Mouse (Mus musculus) embryonic facial prominence, embryonic 13.5 days (tissue): Measurements from ENCODE around the gene 9330182L06Rik. TPM values are rescaled to one million over a fixed set of nuclear protein-coding genes. Genes with fewer than 3 reads are reported as not detected.

Experiments
- ATAC-seq: fragments of 200-750 bp; cut with Nextera tagmentation; 2 replicates; pipeline ENCODE4 v1.8.0; 2017; ENCODE audit warnings: low read depth; ENCODE audit not compliant: insufficient number of reproducible peaks, insufficient read depth, low FRiP score, low TSS enrichment
- H3K27ac ChIP-seq: fragments of 300-500 bp; sonication (generic); 2 replicates; pipeline ENCODE4 v1.5.1; 2015; ENCODE audit warnings: moderate library complexity, mild to moderate bottlenecking, inconsistent platforms
- H3K27me3 ChIP-seq: fragments of 300-500 bp; sonication (generic); 2 replicates; pipeline ENCODE4 v1.6.1; 2015; ENCODE audit warnings: mild to moderate bottlenecking, inconsistent platforms
- H3K36me3 ChIP-seq: fragments of 300-500 bp; sonication (generic); 2 replicates; pipeline ENCODE4 v1.6.1; 2015; ENCODE audit warnings: mild to moderate bottlenecking, inconsistent platforms
- H3K4me1 ChIP-seq: fragments of 300-500 bp; sonication (generic); 2 replicates; pipeline ENCODE4 v1.6.1; 2015; ENCODE audit warnings: inconsistent platforms
- H3K4me2 ChIP-seq: fragments of 300-500 bp; sonication (generic); 2 replicates; pipeline ENCODE4 v1.6.1; 2015; ENCODE audit warnings: moderate library complexity, mild to moderate bottlenecking, inconsistent platforms
- H3K4me3 ChIP-seq: fragments of 300-500 bp; sonication (generic); 2 replicates; pipeline ENCODE4 v1.5.1; 2015; ENCODE audit warnings: mild to moderate bottlenecking, inconsistent platforms
- H3K9ac ChIP-seq: fragments of 300-500 bp; sonication (generic); 2 replicates; pipeline ENCODE4 v1.6.1; 2015; ENCODE audit warnings: mild to moderate bottlenecking, inconsistent platforms
- H3K9me3 ChIP-seq: fragments of 300-500 bp; sonication (generic); 2 replicates; pipeline ENCODE4 v1.6.1; 2016; ENCODE audit warnings: inconsistent platforms
- WGBS: fragments of 180-500 bp; shearing (Covaris S2); methylation state at CpG from one replicate; pipeline ENCODE4 v1.1.7; 2015; ENCODE audit warnings: mixed read lengths; 5-methylcytosine and 5-hydroxymethylcytosine counted together
- polyA plus RNA-seq: library from polyadenylated mRNA; unstranded; fragments of >200 nt; fragmentation: Nextera tagmentation; extraction: Ambion mirVana; gene quantifications from 2 replicates; pipeline ENCODE4 v1.2.1, GENCODE M21; 2015

Gene 9330182L06Rik
- polyA plus RNA-seq, 1 experiment from 2014 or later = 2.0 TPM

DNA sequence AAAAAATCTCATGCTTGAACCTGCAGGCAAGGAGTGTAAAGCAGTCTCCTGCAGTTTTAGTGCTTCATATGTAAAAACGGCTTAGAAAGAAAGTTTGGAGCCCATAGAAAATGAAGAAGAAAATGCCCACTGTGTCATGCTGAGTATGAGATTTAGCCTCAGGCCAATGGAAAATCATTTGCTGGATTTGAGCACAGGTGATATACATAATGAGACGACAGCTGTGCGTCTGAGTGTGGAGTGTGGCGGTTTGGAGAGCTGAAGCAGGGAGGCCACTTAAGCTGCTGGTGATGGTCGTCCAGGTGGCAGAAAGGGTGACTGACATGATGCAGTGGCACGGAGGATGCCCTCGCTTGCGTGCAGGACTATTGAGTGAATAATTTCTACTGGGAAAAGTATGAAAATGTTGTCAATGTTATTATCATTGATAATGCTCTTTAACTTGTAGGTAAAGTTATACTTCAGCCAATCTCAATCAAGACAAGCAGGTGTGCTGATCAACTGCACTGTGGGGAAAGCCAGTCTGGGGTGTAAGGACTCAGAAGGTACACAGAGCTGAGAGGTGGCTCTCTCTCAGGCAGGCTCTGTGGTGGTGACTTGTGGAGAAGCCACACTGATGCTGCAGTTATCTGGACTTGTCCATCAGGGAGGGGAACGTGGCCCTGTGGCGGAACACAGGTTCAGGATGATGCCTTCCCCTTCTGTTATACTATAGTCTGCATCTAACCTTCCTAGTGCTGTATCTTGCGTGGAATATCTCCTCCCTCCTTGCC is 102.2 kb downstream of the 9330182L06Rik start:
- no peaks in the 10 kb centered on the region for H3K36me3 ChIP-seq
- H3K9ac ChIP-seq = no peak overlapping the region
- H3K4me3 ChIP-seq = no peak overlapping the region
- H3K9me3 ChIP-seq = no peaks in the 10 kb centered on the region
- ATAC-seq = no peak
- H3K4me2 ChIP-seq = no peak overlapping the region
- H3K27me3 ChIP-seq = no peaks in the 10 kb centered on the region
- no peaks in the 10 kb centered on the region for H3K4me1 ChIP-seq
- no peak overlapping the region for H3K27ac ChIP-seq
- WGBS = 53% methylated on average over 11 of the region's 11 CpGs

DNA sequence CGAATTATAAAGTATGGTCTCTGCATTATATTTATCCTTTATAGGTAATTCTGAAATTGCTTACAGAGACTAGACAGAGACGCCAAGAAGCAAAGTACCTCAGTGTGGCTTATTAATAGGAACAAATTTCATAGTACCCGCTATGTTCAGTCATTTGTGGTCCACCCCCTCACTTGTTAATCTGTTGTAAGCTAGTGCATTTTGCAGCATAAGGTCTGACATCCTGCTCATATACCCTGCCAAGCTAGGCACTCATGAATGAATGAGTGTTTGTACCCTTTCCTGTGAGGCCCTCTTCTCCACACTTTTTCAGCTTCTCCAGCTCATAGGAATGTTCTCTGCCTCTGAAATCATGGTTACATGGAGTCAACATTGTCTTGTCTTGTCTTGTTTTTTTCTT is 105.2 kb downstream of the 9330182L06Rik start:
- Histone ChIP-seq H3K4me2 (no peak overlapping the region), H3K9ac (no peak overlapping the region), H3K4me3 (no peak overlapping the region), H3K27me3 (no peaks in the 10 kb centered on the region), H3K27ac (no peak overlapping the region), H3K36me3 (no peaks in the 10 kb centered on the region), H3K9me3 (no peaks in the 10 kb centered on the region), H3K4me1 (no peaks in the 10 kb centered on the region)
- 89% methylated on average over 3 of the region's 3 CpGs for WGBS
- no peak for ATAC-seq

DNA sequence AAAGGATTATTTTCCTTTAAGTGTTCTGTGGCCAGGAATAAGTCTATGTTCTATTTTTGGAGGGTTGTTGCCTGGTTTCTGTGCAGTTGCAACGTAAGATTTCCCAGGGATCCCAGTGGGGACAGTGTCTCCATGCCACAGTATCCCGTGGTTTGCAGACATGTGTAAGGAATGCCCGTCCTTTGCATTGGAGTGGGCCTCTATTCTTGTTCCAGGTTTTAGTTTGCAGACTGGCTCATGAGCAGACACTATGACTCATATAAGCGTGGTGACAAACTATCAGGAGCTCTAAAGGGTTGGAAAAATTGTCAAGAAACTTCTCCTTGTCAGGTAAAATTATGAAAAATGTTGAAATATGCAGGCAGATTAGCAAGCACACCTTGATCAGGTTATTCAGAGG is 107.4 kb downstream of the 9330182L06Rik start:
- Histone ChIP-seq H3K9me3 (no peaks in the 10 kb centered on the region), H3K4me2 (no peak overlapping the region), H3K4me1 (no peaks in the 10 kb centered on the region), H3K36me3 (no peaks in the 10 kb centered on the region), H3K4me3 (no peak overlapping the region), H3K27ac (no peak overlapping the region), H3K27me3 (no peaks in the 10 kb centered on the region), H3K9ac (no peak overlapping the region)
- WGBS = 78% methylated on average over 4 of the region's 4 CpGs
- ATAC-seq = no peak

DNA sequence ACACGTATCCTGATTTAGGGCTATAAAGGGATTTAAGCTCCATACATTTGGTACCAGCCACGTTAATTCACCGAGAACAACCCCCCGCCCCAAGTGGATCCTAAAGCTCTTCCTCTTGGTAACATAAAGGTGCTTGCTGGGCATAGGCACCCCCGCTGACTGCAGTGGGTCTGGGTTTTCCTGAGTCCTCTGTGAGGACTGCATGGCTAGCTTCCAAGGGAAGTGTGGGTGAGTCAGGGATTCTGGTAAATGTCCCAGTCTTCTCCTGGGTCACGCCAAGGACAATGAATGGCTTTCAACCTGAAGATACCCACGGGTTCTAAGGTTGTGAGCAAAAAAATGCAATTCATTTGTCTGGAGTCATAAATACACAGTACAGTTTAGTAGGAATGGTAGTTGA is 124.0 kb downstream of the 9330182L06Rik start:
- H3K9ac ChIP-seq = no peak overlapping the region
- ATAC-seq = no peak
- no peaks in the 10 kb centered on the region for H3K9me3 ChIP-seq
- no peak overlapping the region for H3K27ac ChIP-seq
- WGBS = 84% methylated on average over 7 of the region's 7 CpGs
- no peaks in the 10 kb centered on the region for H3K36me3 ChIP-seq
- H3K27me3 ChIP-seq = no peaks in the 10 kb centered on the region
- H3K4me2 ChIP-seq = no peak overlapping the region
- H3K4me3 ChIP-seq = no peak overlapping the region
- no peaks in the 10 kb centered on the region for H3K4me1 ChIP-seq

DNA sequence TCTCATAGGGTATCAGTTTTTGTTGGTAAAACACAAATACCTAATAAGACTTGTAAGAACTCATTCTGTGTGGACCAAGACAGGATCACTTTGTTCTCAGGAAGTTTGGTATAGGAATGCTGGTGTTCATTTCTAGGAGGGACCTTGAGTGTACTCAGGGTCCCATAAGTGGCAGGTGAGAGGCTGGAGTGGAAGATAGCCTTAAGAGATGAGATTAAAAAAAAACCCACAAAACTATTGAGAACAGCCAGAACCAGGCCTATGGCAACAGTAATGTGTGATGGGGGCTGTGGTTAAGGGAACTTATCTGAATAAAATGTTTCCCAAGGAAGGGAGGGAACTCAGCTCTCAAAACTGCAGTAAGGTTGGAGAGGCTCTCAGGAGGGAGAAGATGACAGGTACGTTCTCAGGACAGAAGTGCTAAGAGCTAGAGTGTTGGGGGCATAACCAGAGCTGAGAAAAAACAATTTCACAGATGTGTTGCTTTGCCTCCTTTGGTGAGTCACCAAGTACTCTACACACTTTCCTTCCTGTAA is 126.0 kb downstream of the 9330182L06Rik start:
- WGBS = 59% methylated on average over 1 of the region's 1 CpGs
- H3K36me3 ChIP-seq = no peaks in the 10 kb centered on the region
- H3K4me3 ChIP-seq = no peak overlapping the region

GRCm38 (mm10) chr5:9417098-9417497 is 151.2 kb downstream of the 9330182L06Rik start:
- H3K9ac ChIP-seq = no peak overlapping the region
- H3K4me3 ChIP-seq = no peak overlapping the region
- ATAC-seq = no peak
- no peak overlapping the region for H3K27ac ChIP-seq
- no peaks in the 10 kb centered on the region for H3K9me3 ChIP-seq
- H3K27me3 ChIP-seq = no peaks in the 10 kb centered on the region
- H3K4me2 ChIP-seq = no peak overlapping the region
- H3K36me3 ChIP-seq = no peaks in the 10 kb centered on the region
- no peaks in the 10 kb centered on the region for H3K4me1 ChIP-seq
- WGBS = 88% methylated on average over 7 of the region's 7 CpGs

More for the DNA sequence above, 126.0 kb downstream of the 9330182L06Rik start:
- no peak overlapping the region for H3K27ac ChIP-seq
- H3K9me3 ChIP-seq = no peaks in the 10 kb centered on the region
- no peak overlapping the region for H3K9ac ChIP-seq
- H3K27me3 ChIP-seq = no peaks in the 10 kb centered on the region
- H3K4me1 ChIP-seq = no peaks in the 10 kb centered on the region
- H3K4me2 ChIP-seq = no peak overlapping the region
- no peak for ATAC-seq

- no peak overlapping the region for H3K4me3 ChIP-seq
- 90% methylated on average over 9 of the region's 9 CpGs for WGBS
- H3K27ac ChIP-seq = no peak overlapping the region
- H3K27me3 ChIP-seq = no peaks in the 10 kb centered on the region
- H3K4me1 ChIP-seq = no peaks in the 10 kb centered on the region
- ATAC-seq = no peak
- no peak overlapping the region for H3K9ac ChIP-seq
- no peaks in the 10 kb centered on the region for H3K36me3 ChIP-seq
- H3K9me3 ChIP-seq = no peaks in the 10 kb centered on the region
- H3K4me2 ChIP-seq = no peak overlapping the region
Observed at GRCm38 (mm10) chr5:9417802-9418201, 151.9 kb downstream of the 9330182L06Rik start.

GRCm38 (mm10) chr5:9419964-9420363 is 154.0 kb downstream of the 9330182L06Rik start:
- H3K36me3 ChIP-seq = no peaks in the 10 kb centered on the region
- H3K27ac ChIP-seq = no peak overlapping the region
- H3K27me3 ChIP-seq = no peaks in the 10 kb centered on the region
- no peak for ATAC-seq
- H3K4me2 ChIP-seq = no peak overlapping the region
- no peak overlapping the region for H3K9ac ChIP-seq
- H3K4me1 ChIP-seq = no peaks in the 10 kb centered on the region
- WGBS = 50% methylated on average over 1 of the region's 1 CpGs
- no peak overlapping the region for H3K4me3 ChIP-seq
- no peaks in the 10 kb centered on the region for H3K9me3 ChIP-seq

GRCm38 (mm10) chr5:9424464-9424863 is 158.5 kb downstream of the 9330182L06Rik start:
- H3K9ac ChIP-seq = no peak overlapping the region
- no peaks in the 10 kb centered on the region for H3K9me3 ChIP-seq
- WGBS = 57% methylated on average over 2 of the region's 2 CpGs
- H3K4me3 ChIP-seq = no peak overlapping the region
- H3K4me1 ChIP-seq = no peaks in the 10 kb centered on the region
- H3K27ac ChIP-seq = no peak overlapping the region
- H3K4me2 ChIP-seq = no peak overlapping the region
- H3K36me3 ChIP-seq = no peaks in the 10 kb centered on the region
- H3K27me3 ChIP-seq = no peaks in the 10 kb centered on the region
- ATAC-seq = no peak

- H3K9me3 ChIP-seq = no peaks in the 10 kb centered on the region
- no peak overlapping the region for H3K27ac ChIP-seq
- no peak overlapping the region for H3K4me3 ChIP-seq
- H3K27me3 ChIP-seq = no peaks in the 10 kb centered on the region
- no peak overlapping the region for H3K9ac ChIP-seq
- no peaks in the 10 kb centered on the region for H3K4me1 ChIP-seq
- no peak for ATAC-seq
- H3K4me2 ChIP-seq = no peak overlapping the region
- H3K36me3 ChIP-seq = no peaks in the 10 kb centered on the region
- WGBS = 69% methylated on average over 2 of the region's 2 CpGs
Observed at GRCm38 (mm10) chr5:9427165-9427564, 161.2 kb downstream of the 9330182L06Rik start.

DNA sequence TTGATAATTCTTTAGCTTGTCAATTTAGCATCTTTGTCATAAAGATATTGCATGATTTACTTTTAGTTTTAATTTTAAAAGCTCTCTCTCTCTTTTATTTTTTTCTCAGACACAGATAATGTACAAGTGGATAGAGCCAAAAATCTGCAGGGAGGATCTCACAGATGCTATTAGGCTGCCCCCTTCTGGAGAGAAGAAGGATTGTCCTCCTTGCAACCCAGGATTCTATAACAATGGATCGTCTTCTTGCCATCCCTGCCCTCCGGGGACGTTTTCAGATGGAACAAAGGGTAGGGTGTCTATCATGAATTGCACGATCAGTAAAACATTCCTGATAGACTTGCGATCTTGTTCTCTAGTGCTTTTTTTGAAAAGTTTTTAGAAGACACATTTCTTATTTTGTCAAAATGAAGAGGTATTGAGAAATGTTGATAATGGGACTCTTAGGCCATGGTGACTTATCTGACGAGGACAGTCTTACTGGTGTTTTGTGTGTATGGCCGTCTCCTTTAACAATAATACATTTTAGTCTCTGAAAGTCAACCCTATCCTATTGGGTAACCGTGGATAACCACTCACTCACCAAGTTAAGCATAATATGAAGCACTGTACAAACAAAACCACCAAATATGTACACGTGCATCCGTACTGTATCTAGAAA is 161.8 kb downstream of the 9330182L06Rik start:
- H3K27me3 ChIP-seq = no peaks in the 10 kb centered on the region
- no peaks in the 10 kb centered on the region for H3K36me3 ChIP-seq
- H3K9me3 ChIP-seq = no peaks in the 10 kb centered on the region
- H3K9ac ChIP-seq = no peak overlapping the region
- H3K4me1 ChIP-seq = no peaks in the 10 kb centered on the region
- no peak overlapping the region for H3K4me3 ChIP-seq
- no peak overlapping the region for H3K27ac ChIP-seq
- ATAC-seq = no peak
- WGBS = 37% methylated on average over 10 of the region's 10 CpGs
- no peak overlapping the region for H3K4me2 ChIP-seq

DNA sequence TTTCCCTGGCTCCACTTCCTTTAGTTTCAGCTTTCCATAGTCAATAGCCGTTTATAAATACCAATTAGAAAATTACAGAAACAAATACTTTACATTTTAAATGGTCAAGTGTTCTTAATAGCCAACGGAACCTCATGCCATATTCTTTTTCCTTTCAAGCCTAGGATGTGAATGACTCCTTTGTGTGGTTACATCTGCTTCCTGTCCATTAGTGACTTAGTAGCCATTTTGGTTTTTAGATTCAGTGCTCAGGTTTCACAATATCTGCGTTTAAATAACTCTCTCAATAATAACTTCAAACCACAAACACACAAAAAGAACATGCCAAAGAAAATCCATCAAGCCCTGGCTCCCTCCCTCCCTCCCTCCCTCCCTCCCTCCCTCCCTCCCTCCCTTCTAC is 162.8 kb downstream of the 9330182L06Rik start:
- Histone ChIP-seq H3K27ac (no peak overlapping the region), H3K9me3 (no peaks in the 10 kb centered on the region), H3K27me3 (no peaks in the 10 kb centered on the region), H3K36me3 (no peaks in the 10 kb centered on the region), H3K4me3 (no peak overlapping the region), H3K4me1 (no peaks in the 10 kb centered on the region), H3K9ac (no peak overlapping the region), H3K4me2 (no peak overlapping the region)
- ATAC-seq = no peak
- 34% methylated on average over 3 of the region's 3 CpGs for WGBS
